Mouse (Mus musculus) midbrain, postnatal 0 days (tissue): ENCODE measurements around the gene Gtf2a1l. TPM values are rescaled to one million over a fixed set of nuclear protein-coding genes. Genes with fewer than 3 reads are reported as not detected.

Experiments used
- ATAC-seq: fragments of 200-750 bp; cut with Nextera tagmentation; 2 replicates; pipeline ENCODE4 v1.8.0; 2017; ENCODE audit warnings: moderate number of reproducible peaks, mild to moderate bottlenecking, moderate TSS enrichment, moderate library complexity; ENCODE audit not compliant: low FRiP score
- DNase-seq: peaks from one replicate; pipeline ENCODE4 v3.0.0-alpha.2; 2015; ENCODE audit warnings: low spot score
- H3K27ac ChIP-seq: fragments of 300-500 bp; sonication (generic); 2 replicates; pipeline ENCODE4 v1.5.1; 2014; ENCODE audit warnings: low read depth, mild to moderate bottlenecking, low read length, mixed read lengths
- H3K27me3 ChIP-seq: fragments of 300-500 bp; sonication (generic); 2 replicates; pipeline ENCODE4 v1.6.1; 2014; ENCODE audit warnings: low read length, control low read depth, mixed read lengths; ENCODE audit not compliant: insufficient read depth
- H3K36me3 ChIP-seq: fragments of 300-500 bp; sonication (generic); 2 replicates; pipeline ENCODE4 v1.6.1; 2014; ENCODE audit warnings: low read length, control low read depth, mixed read lengths; ENCODE audit not compliant: insufficient read depth
- H3K4me1 ChIP-seq: fragments of 300-500 bp; sonication (generic); 2 replicates; pipeline ENCODE4 v1.6.1; 2014; ENCODE audit warnings: mild to moderate bottlenecking, control low read depth, antibody characterized with exemption, low read length, mixed read lengths; ENCODE audit not compliant: insufficient read depth
- H3K4me2 ChIP-seq: fragments of 300-500 bp; sonication (generic); 2 replicates; pipeline ENCODE4 v1.6.1; 2014; ENCODE audit warnings: low read depth, mild to moderate bottlenecking, low read length, mixed read lengths; ENCODE audit not compliant: poor library complexity, severe bottlenecking
- H3K4me3 ChIP-seq: fragments of 300-500 bp; sonication (generic); 2 replicates; pipeline ENCODE4 v1.5.1; 2014; ENCODE audit warnings: low read depth, mild to moderate bottlenecking, low read length, moderate library complexity
- H3K9ac ChIP-seq: fragments of 300-500 bp; sonication (generic); replicated peaks from 2 replicates; pipeline ENCODE4 v1.6.1; 2014; ENCODE audit warnings: mild to moderate bottlenecking, low read length, moderate library complexity, mixed read lengths; ENCODE audit not compliant: poor library complexity, severe bottlenecking
- H3K9me3 ChIP-seq: fragments of 300-500 bp; sonication (generic); 2 replicates; pipeline ENCODE4 v1.6.1; 2016; ENCODE audit warnings: low read length, control low read depth
- CTCF ChIP-seq: IDR thresholded peaks from 2 replicates; pipeline ENCODE4 v1.5.1; 2016; ENCODE audit warnings: antibody characterized with exemption, mild to moderate bottlenecking
- WGBS: fragments of 180-500 bp; shearing (Covaris S2); extraction: QIAGEN DNeasy Blood & Tissue Kit; methylation state at CpG from one replicate; pipeline ENCODE4 v1.1.7; 2014; 5-methylcytosine and 5-hydroxymethylcytosine counted together
- polyA plus RNA-seq: library from polyadenylated mRNA; unstranded; fragments of >200 nt; fragmentation: Nextera tagmentation; extraction: Ambion mirVana; gene quantifications from 2 replicates; pipeline ENCODE4 v1.2.1, GENCODE M21; 2015
- total RNA-seq: library from RNA; depleted of rRNA; stranded (reverse); fragments of >200 nt; gene quantifications from 2 replicates; pipeline ENCODE4 v1.2.3, GENCODE M21; 2014

The Gtf2a1l gene
- total and polyA plus RNA-seq, 2 experiments from 2014 or later, result 0.39 TPM; not detected in 1

DNA sequence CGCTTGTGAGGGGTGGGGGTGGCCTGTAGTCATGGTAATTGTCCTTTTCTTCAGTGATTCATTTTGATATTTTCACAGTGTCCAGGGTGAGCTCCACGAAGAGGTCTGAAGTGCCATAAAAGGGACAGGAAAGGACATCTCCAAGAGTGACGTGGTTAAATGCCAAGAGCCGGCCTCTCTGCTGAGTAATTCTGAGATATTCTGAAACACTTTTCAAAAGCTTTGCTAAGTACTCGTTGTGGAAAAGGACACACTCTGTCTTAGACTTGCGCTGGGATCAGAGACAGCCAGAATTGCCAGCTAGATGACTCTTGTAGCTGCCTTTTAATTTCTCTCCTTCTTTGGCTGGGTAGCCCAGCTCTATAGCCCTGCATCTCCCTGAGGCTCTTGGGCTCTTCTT, 9.9 kb upstream of the Gtf2a1l start:
- no peak for TF ChIP-seq CTCF
- Histone ChIP-seq H3K36me3 (no peaks in the 10 kb centered on the region), H3K9me3 (no peaks in the 10 kb centered on the region), H3K9ac (no peak overlapping the region), H3K4me1 (no peaks in the 10 kb centered on the region), H3K4me3 (no peak overlapping the region), H3K27me3 (no peaks in the 10 kb centered on the region), H3K4me2 (no peak overlapping the region), H3K27ac (no peak overlapping the region)
- WGBS, result 80% methylated on average over 6 of the region's 6 CpGs
- ATAC-seq (no peak), DNase-seq (no peak)

DNA sequence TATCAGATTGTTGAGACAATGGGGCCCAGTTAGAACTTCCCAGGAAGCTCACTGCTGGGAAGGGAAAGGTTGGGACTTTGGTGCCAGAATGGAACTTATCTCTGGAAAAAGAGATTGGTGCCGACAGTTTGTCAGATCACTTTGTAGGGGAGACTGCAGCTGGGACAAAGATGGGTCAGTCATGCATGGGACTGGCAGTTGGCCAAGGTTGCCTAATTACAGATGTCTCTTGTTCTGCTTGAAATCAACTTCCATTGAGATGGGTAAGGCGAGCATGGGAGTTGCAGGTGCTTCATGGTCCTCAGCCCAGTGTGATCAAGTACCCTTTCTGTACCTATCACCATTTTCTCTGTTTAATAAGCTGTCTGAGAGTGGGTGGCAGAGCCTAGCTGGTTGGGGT, 2.4 kb upstream of the Gtf2a1l start:
- peak; percentile 34 for DNase-seq
- 64% methylated on average over 2 of the region's 2 CpGs for WGBS
- no peaks in the 10 kb centered on the region for H3K36me3 ChIP-seq
- H3K4me1 ChIP-seq, result no peaks in the 10 kb centered on the region
- H3K27ac ChIP-seq, result no peak overlapping the region
- no peaks in the 10 kb centered on the region for H3K9me3 ChIP-seq
- no peak overlapping the region for H3K4me3 ChIP-seq
- no peaks in the 10 kb centered on the region for H3K27me3 ChIP-seq
- no peak overlapping the region for H3K9ac ChIP-seq
- no peak for TF ChIP-seq CTCF
- no peak for ATAC-seq
- H3K4me2 ChIP-seq, result no peak overlapping the region

DNA sequence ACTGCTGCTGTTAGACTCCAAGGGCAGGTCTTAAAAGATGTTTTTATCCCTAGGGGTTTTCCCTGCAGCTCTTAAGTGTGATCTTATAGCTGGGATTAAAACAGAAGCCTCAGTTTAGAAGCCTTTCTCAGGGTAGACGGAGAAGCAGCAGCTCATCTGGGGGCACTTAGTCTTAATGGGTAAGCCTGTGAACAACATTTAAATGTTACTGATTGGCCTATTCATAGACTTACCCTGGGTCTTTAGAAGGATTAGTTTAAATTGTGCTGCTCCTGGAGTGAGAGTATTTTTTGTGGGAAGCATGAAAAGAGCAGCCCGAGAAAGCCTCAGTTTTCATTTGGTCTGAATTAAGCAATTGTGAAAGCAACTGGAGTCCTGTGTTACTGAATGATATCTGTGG, 1.5 kb downstream of the Gtf2a1l start:
- ATAC-seq (no peak), DNase-seq (no peak)
- 22% methylated on average over 2 of the region's 2 CpGs for WGBS
- no peak overlapping the region for H3K9ac ChIP-seq
- H3K27me3 ChIP-seq, result no peaks in the 10 kb centered on the region
- no peak overlapping the region for H3K27ac ChIP-seq
- H3K9me3 ChIP-seq, result no peaks in the 10 kb centered on the region
- H3K4me1 ChIP-seq, result no peaks in the 10 kb centered on the region
- no peak overlapping the region for H3K4me2 ChIP-seq
- H3K4me3 ChIP-seq, result no peak overlapping the region
- no peak for TF ChIP-seq CTCF
- H3K36me3 ChIP-seq, result no peaks in the 10 kb centered on the region

GRCm38 (mm10) chr17:88670800-88671199, 2.3 kb downstream of the Gtf2a1l start:
- no peak overlapping the region for H3K9ac ChIP-seq
- H3K4me3 ChIP-seq, result no peak overlapping the region
- no peaks in the 10 kb centered on the region for H3K36me3 ChIP-seq
- no peak overlapping the region for H3K4me2 ChIP-seq
- H3K27me3 ChIP-seq, result no peaks in the 10 kb centered on the region
- no peaks in the 10 kb centered on the region for H3K9me3 ChIP-seq
- TF ChIP-seq CTCF, result no peak
- no peak for ATAC-seq
- 40% methylated on average over 4 of the region's 4 CpGs for WGBS
- H3K27ac ChIP-seq, result no peak overlapping the region
- no peak for DNase-seq
- H3K4me1 ChIP-seq, result no peaks in the 10 kb centered on the region

GRCm38 (mm10) chr17:88675310-88676309, 7.2 kb downstream of the Gtf2a1l start:
- DNase-seq (peak; percentile 47), ATAC-seq (no peak)
- WGBS, result 88% methylated on average over 23 of the region's 23 CpGs

DNA sequence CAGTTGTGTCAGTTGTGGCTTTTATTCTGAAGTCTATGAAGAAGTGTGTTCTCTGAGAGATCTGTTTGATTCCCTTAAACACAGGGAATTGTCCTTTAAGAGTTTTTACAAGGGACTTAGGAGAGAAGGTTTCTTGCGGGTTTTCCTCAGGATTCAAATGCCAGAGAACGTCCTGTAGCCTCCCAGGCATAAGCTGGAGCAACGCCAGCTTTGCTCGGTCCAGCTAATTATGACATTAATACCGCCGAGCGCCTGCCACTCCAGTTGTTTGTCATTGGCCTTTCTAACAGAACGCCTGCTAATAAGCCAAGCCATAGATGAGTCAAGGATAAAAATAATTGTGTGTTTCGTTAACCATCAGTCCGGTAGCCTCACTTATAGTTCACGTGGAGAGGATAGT, 19.8 kb downstream of the Gtf2a1l start:
- Histone ChIP-seq H3K9me3 (no peaks in the 10 kb centered on the region), H3K4me2 (no peak overlapping the region), H3K27me3 (no peaks in the 10 kb centered on the region), H3K4me1 (peaks cover 3% of the 10 kb centered on the region; the same call in 1 of the 2 replicates), H3K36me3 (no peaks in the 10 kb centered on the region), H3K27ac (no peak overlapping the region), H3K4me3 (no peak overlapping the region), H3K9ac (no peak overlapping the region)
- WGBS, result 43% methylated on average over 11 of the region's 11 CpGs
- no peak for TF ChIP-seq CTCF
- no peak for ATAC-seq
- DNase-seq, result peak; percentile 36

More at GRCm38 (mm10) chr17:88675310-88676309, 7.2 kb downstream of the Gtf2a1l start:
- H3K9ac ChIP-seq, result no peak overlapping the region
- no peaks in the 10 kb centered on the region for H3K27me3 ChIP-seq
- H3K4me3 ChIP-seq, result no peak overlapping the region
- H3K4me1 ChIP-seq, result no peaks in the 10 kb centered on the region
- no peak overlapping the region for H3K27ac ChIP-seq
- H3K36me3 ChIP-seq, result no peaks in the 10 kb centered on the region
- no peak overlapping the region for H3K4me2 ChIP-seq
- TF ChIP-seq CTCF, result peak; percentile 75
- H3K9me3 ChIP-seq, result no peaks in the 10 kb centered on the region
